10 mouse cellular contexts compared by ENCODE assay signal in genomic region chr7:50783652-50784051, GRCm38 (mm10).
DNase-seq lines count a peak whose midpoint lies in the region; ATAC-seq lines count a peak whose summit lies in the region.
"Had no signal": no experiment of that assay in that cellular context is flagged by ENCODE, and none has a peak within 500 bp of the region (broad histone marks: within the 10 kb centered on the region; RNA-seq: fewer than 3 reads in every experiment).

No protein-coding gene starts in this region.

- no peaks in the 10 kb centered on the region for H3K27me3 ChIP-seq in forebrain, embryonic 12.5 days
- no peaks in the 10 kb centered on the region for H3K27me3 ChIP-seq in forebrain, embryonic 15.5 days
- no peaks in the 10 kb centered on the region for H3K27me3 ChIP-seq in limb, embryonic 11.5 days (ENCODE audit: control insufficient read depth, insufficient read depth, low read length)
- H3K27me3 ChIP-seq: megakaryocyte, embryonic 14.5 days had no signal

- peak; percentile 26 for DNase-seq in left cerebral cortex, postnatal 4 days
- DNase-seq in left cerebral cortex, adult 8-10 months (ENCODE audit: low spot score in 2 of 2): no peak
- DNase-seq in ZHBTc4 (ENCODE audit: low read depth, low spot score): peak; percentile 44
- peak; percentile 23 for DNase-seq in limb, embryonic 11.5 days (ENCODE audit: low spot score)
- DNase-seq in layer of hippocampus, adult 18-20 months (ENCODE audit: low spot score in 2 of 2): no peak
- no peak for DNase-seq in frontal cortex, postnatal 25 days (ENCODE audit: low spot score in 2 of 2)

- H3K4me1 ChIP-seq in forebrain, embryonic 12.5 days: no peaks in the 10 kb centered on the region
- H3K4me1 ChIP-seq in forebrain, embryonic 15.5 days: no peaks in the 10 kb centered on the region
- H3K4me1 ChIP-seq in limb, embryonic 11.5 days (ENCODE audit: control insufficient read depth, insufficient read depth, low read length): no peaks in the 10 kb centered on the region
- H3K4me1 ChIP-seq: megakaryocyte, embryonic 14.5 days had no signal

- peak; percentile 41; the same call in 1 of the 2 replicates for ATAC-seq in forebrain, embryonic 12.5 days (ENCODE audit: low FRiP score)
- no peak for ATAC-seq in forebrain, embryonic 15.5 days (replicated peaks)
- ATAC-seq in limb, embryonic 11.5 days (ENCODE audit: insufficient number of reproducible peaks, low FRiP score, low TSS enrichment, low read depth): no peak
- ATAC-seq: inflammation-experienced regulatory T-cells, adult 6 months had no signal

- no peaks in the 10 kb centered on the region for H3K36me3 ChIP-seq in forebrain, embryonic 12.5 days (replicated peaks)
- no peaks in the 10 kb centered on the region for H3K36me3 ChIP-seq in forebrain, embryonic 15.5 days
- no peaks in the 10 kb centered on the region for H3K36me3 ChIP-seq in limb, embryonic 11.5 days (ENCODE audit: control insufficient read depth, insufficient read depth, low read length)

- intact Hi-C loops in left cerebral cortex, postnatal 4 days (cut with DNase I): no loop called here

- no peak overlapping the region for H3K4me2 ChIP-seq in forebrain, embryonic 12.5 days
- no peak overlapping the region for H3K4me2 ChIP-seq in forebrain, embryonic 15.5 days (replicated peaks)
- H3K4me2 ChIP-seq in limb, embryonic 11.5 days (ENCODE audit: low read depth, severe bottlenecking): no peak overlapping the region

- H3K27ac ChIP-seq in forebrain, embryonic 12.5 days: no peak overlapping the region
- H3K27ac ChIP-seq in forebrain, embryonic 15.5 days (replicated peaks): no peak overlapping the region
- no peak overlapping the region for H3K27ac ChIP-seq in limb, embryonic 11.5 days (replicated peaks; ENCODE audit: low read depth, low read length)

- no peak overlapping the region for H3K4me3 ChIP-seq in forebrain, embryonic 12.5 days (replicated peaks)
- H3K4me3 ChIP-seq in forebrain, embryonic 15.5 days: no peak overlapping the region
- no peak overlapping the region for H3K4me3 ChIP-seq in limb, embryonic 11.5 days (ENCODE audit: low read depth, low read length)
- H3K4me3 ChIP-seq: megakaryocyte, embryonic 14.5 days had no signal

- 69% methylated on average over 1 of the region's 1 CpGs for WGBS in forebrain, embryonic 12.5 days
- 65% methylated on average over 1 of the region's 1 CpGs for WGBS in forebrain, embryonic 15.5 days
- WGBS in limb, embryonic 11.5 days: 82% methylated on average over 1 of the region's 1 CpGs

- no peak overlapping the region for H3K9ac ChIP-seq in forebrain, embryonic 12.5 days
- H3K9ac ChIP-seq in forebrain, embryonic 15.5 days (replicated peaks): no peak overlapping the region
- no peak overlapping the region for H3K9ac ChIP-seq in limb, embryonic 11.5 days (ENCODE audit: low read length)

- H3K9me3 ChIP-seq in forebrain, embryonic 12.5 days: no peaks in the 10 kb centered on the region
- H3K9me3 ChIP-seq in forebrain, embryonic 15.5 days: no peaks in the 10 kb centered on the region
- H3K9me3 ChIP-seq in limb, embryonic 11.5 days (ENCODE audit: control insufficient read depth, low read length): no peaks in the 10 kb centered on the region
- H3K9me3 ChIP-seq: megakaryocyte, embryonic 14.5 days had no signal

Comparison
In these comparisons a context has a peak if more than half of its experiments do, and no peak if none do; other contexts are left out.
1. DNase-seq: peak in left cerebral cortex, postnatal 4 days (single experiment), ZHBTc4 (single experiment) and limb, embryonic 11.5 days (single experiment); none in left cerebral cortex, adult 8-10 months (0 of 2), layer of hippocampus, adult 18-20 months (0 of 2) and frontal cortex, postnatal 25 days (0 of 2).